Mouse (Mus musculus): ENCODE results near the gene Ces4a.
A peak's percentile ranks its signal among the peaks of the same experiment; 100 is the strongest.
"Not testable (repeated sequence)": the region's sequence is repeated elsewhere in the genome, so short reads cannot be mapped to it uniquely, and the experiment has no call there.

Ces4a gene

GRCm38 (mm10) chr8:105131509-105131908 is at the start of gene Ces4a:
Gene Ces4a, plus strand, starts transcription at chr8:105131800.
- peak; percentile 65 for DNase-seq (ENCODE audit: low spot score)

DNA sequence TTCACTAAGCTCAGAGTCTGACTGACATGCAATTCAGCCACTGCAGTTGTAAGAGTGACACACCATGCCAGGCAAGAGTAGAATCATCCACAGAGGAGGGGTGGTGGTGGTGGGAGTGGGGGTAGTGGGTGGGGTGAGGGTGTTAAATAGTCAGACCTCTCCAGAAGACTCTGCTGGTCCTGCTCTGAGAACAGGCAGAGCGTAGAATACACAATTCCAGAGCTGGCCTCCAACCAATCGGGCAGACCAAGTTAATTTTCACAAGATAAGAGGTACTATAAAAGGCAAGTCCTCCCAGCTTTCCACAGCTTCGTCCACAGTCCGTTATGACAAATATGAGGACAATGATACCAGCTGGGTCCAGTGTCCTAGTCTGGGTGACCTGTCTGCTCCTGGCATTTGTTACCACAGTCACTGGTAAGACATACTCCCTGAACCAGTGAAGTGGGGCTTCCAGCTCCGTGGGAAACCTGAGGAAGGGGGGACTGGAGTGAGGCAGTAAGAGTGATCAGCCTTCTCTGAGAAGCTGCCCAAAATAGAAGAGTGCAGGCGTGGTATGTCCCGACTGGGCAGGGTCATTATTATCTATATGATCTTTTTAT is 48.0 kb upstream of the Ces4a start, which contains the start of gene Ces3b:
TSS of gene Ces3b (plus strand) at position 305 of the 602 bp plus-strand sequence.
- DNase-seq (ENCODE audit: low spot score) = no peak

DNA sequence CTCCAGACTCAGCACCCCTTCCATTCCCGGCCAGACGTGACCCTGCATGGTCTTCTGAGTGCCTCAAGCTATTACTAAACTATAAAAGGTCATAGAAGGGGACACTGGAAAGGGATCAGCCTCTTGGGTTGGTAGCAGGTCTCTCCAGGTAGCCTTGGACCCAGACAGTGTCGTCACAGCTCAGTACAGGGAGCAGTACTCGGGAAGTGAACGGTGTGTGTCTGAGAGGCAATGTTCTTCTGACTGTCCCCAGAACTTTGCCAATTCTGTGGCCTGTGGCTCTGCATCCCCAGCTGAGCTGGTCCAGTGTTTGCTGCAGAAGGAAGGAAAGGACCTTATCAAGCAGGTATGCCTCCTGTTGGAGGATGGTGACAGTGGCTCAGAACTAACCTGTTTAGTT is 43.4 kb upstream of the Ces4a start:
- DNase-seq (ENCODE audit: low spot score) = not testable (repeated sequence)

DNA sequence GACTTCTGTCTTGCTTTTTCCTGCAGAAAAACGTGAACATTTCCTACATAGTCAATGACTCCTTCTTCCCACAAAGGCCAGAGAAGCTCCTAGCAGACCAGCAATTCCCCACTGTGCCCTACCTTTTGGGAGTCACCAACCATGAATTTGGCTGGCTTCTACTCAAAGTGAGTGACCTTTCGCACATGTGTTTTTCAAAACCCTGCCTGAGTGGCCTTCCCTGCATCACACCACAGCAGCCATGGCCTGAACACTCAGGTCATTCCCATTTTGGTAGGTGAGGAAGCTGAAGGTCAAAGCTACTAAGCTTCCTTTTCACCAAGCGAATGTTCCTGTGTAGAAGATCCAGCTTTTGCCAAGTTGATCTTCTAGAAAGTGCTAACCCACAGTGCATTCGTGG is 43.0 kb upstream of the Ces4a start:
- no peak for DNase-seq (ENCODE audit: low spot score)

DNA sequence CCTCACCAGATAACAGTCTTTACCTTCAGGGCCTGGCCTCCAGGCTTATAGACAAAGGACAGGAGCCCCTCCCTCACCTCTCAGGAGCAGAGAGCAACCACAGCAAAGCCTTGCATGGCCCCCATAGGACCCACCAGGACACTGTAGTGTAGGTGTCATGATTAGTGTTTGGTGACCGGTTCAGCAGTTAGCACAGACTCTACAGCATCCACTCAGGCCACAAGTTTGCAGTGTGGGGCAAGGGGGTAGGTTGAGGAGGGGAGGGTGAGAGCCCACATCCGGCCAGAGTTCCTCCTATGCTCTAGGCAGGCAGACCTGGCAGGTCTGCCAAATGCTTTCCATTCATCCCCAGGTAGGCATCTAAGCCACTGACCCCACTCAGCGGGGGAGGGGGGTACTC is 37.6 kb upstream of the Ces4a start:
- DNase-seq (ENCODE audit: low spot score) = no peak

DNA sequence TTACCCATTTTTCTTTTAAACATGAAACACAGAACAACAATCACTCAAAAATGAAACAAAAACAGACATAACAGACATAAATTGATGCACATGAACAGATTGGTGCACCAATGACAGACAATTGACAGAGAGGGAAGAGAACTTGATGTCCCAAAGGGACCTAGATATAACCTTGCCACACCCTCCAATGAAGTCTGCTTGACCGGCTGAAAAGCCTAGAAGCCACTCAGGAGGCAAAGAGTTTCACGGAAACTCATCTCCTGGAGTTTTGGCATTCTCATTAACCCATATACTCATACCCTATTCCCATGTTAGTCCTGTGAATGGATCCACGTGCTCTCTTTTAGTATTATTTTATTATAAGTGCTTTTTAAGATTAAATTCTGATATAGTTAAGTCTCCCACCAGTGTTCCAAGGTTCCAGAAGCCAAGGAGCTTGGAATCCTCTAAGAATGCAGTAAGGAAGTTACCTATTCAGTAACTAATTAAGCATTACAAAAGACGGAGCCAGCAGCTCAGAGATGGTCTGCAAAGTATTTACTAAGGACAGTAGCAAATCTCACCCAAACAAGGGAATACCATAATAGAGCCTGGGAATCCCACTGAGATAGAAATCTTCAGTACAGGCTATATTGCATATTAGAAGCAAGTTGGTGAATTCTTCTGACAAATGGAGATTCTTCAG is 29.4 kb upstream of the Ces4a start:
- DNase-seq (ENCODE audit: low spot score) = not testable (repeated sequence)

DNA sequence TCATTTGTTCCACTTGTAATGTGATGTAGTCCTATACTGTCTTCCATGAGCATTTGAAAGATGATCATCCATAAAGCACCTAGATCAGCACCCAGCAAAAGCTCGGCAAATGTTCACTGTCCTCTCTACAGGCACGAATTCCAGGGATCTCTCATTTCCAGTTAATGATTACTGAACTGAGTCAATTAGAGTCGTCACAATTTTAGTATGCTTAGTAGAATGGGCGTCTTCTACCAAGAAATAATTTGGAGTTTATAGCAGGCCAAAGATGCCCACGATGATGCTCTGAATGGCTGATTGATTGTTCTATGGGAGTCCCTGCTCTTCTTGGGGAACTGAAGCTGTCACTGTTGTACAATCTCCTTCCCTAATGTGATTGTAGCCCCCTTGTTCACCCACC is 27.9 kb upstream of the Ces4a start:
- not testable (repeated sequence) for DNase-seq (ENCODE audit: low spot score)

DNA sequence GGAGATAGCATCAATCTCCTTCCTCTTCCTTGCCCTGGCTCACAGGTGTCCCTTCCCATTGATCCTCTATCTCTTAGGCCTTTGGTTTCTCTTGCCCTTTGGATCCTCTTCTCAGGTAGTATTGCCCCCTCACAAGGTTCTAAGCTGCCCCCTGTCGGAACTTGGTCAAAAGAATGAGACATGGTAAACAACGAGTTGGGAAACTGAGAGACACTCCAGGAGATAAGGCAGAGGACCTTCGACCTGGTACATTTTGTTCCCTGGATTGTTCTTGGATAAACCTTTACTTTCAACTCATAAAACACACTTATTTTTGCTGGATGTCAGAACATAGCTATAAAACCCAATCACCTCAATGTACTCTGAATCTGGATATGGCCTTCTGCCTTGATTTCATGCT is 27.4 kb upstream of the Ces4a start:
- no peak for DNase-seq (ENCODE audit: low spot score)

GRCm38 (mm10) chr8:105129864-105130263 is 1.7 kb upstream of the Ces4a start:
- no peak for DNase-seq (ENCODE audit: low spot score)

DNA sequence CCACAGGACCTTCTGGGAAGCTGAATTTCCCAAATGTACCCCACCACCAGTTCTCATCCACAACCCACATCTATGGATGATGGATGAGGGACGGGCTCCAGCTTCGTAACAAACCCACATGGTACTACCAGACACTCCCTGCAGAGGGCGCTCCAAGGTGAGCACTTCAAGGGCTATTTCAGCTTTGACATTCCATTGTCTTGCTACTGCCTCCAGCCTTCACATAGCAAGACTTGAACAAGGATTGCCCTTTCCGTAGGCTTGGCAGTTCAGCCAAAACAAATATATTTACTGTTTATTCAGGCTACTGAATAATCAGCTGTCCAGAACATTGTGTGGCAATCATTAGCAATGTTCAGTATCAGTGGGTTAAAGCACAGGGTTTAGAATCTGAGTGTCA is 6.8 kb downstream of the Ces4a start:
- peak; percentile 97 for DNase-seq (ENCODE audit: low spot score)

DNA sequence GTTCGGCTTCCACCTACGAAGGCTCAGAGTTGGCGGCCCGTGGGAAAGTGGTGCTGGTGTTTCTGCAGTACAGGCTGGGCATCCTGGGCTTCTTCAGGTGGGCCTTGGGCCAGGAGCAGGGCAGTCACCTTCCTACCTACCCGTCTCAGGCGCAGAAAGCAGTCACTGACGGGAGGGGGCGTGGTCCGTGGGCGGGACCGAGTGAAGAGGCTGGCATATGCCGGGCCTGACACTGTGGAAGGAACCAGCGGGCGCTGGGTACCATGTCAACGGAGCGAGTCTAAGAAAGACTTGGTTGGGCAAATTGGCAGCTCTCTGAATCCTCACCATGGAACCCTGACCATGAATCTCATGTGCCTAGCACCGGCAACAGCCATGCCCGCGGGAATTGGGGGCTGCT is 10.8 kb downstream of the Ces4a start:
- no peak for DNase-seq (ENCODE audit: low spot score)

DNA sequence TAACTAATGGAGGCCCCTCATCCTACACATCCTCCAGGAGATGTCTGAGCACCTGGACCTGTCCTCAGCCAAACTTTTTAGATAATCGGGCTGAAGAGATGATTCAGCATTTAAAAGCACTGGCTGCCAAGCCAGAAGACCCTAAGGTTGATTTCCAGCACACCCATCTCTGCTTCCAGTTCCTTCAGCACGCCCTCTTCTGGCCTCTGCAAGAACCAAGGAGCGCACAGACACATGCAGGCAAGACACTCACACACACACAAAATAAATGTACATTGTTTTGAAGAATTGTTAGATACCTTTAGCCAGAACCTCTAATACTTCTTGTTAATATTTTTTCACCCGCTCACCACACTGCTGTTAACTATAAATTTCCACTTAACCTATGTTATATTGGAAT is 20.1 kb downstream of the Ces4a start:
- no peak for DNase-seq (ENCODE audit: low spot score)

- peak; percentile 45 for DNase-seq (ENCODE audit: low spot score)
Measured at GRCm38 (mm10) chr8:105152623-105153398, 21.2 kb downstream of the Ces4a start.

DNA sequence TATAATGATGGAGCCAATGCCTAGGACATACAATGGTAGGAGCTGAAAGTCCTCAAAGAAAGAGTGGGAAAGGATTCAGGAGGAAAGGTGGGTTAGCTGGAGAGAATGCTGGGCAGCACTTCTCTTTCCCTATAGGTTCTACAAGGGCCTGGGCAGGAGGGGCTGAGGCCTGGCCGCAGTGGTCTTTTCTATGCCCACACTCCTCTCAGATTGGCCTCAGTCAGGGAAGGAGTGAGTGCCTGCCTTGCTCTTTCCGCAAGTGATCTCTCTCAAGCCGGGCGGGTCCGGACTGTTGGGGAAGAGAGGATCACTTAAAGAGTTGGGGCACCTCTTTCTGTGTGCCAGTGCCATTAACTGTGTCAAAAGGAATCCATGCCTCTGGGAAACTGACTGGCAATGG is 22.7 kb downstream of the Ces4a start:
- no peak for DNase-seq (ENCODE audit: low spot score)

DNA sequence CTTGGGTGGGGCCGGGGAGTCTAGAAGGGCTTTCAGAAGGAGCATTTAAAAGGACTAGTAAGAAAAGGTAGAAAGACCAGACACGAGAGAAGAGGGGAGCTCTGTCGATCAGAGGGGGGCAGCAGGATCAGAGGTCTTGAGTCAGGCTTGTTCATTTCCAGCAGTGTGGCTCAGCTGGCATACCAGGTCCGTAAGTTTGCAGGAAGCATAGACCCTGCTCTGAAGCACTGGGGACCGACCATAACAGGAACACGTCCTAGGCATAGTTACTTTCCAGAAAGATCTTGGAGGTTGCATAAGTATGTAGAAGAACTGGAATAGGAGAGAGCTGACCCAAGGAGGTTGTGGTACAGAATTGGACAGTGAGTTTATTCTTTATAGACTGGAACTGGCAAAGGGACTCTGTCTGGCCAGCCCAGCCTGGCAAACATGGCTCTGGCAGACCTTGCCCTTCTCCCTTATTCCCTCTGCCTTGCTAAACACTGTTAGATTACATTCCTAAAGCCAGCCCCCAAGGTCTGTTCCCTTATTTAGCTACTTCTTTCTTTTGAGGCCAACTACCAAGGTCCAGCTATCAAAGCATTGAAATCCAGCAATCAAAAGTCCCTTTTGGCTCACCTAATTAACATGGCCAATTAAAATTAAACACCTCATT is 23.6 kb downstream of the Ces4a start:
- peak; percentile 57 for DNase-seq (ENCODE audit: low spot score)

- DNase-seq (ENCODE audit: low spot score) = no peak
Measured at GRCm38 (mm10) chr8:105157555-105157954, 26.0 kb downstream of the Ces4a start.

GRCm38 (mm10) chr8:105158084-105158483 is 26.5 kb downstream of the Ces4a start:
- no peak for DNase-seq (ENCODE audit: low spot score)

DNA sequence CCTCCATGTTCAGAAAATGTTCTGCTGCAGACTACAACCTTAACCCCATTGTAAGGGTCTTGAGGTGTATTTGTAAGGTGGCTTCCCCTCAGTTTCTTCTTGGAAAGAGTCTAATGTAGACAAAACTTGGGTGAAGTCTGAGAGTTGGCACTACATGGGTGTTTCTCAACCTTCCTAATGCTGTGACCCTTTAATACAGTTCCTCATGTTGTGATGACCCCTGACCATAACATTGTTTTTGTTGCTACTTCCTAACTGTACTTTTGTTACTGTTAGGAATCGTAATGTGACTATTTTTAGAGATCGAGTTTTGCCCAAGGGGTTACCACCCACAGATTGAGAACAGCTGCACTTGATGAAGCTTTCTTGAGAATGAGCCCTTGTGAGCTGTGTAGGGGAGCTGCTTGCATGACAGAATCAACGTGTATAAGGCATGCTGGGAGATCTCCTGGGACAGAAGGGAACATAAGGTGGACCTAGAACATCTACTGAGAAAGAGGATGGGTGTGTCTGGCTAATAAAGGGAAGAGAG is 29.6 kb downstream of the Ces4a start:
- DNase-seq (ENCODE audit: low spot score) = peak; percentile 93

GRCm38 (mm10) chr8:105164272-105164902 is 32.8 kb downstream of the Ces4a start:
- DNase-seq (ENCODE audit: low spot score) = no peak

GRCm38 (mm10) chr8:105165191-105165590 is 33.6 kb downstream of the Ces4a start:
- DNase-seq (ENCODE audit: low spot score) = no peak

GRCm38 (mm10) chr8:105167116-105167515 is 35.5 kb downstream of the Ces4a start:
- peak; percentile 73 for DNase-seq (ENCODE audit: low spot score)

- DNase-seq (ENCODE audit: low spot score) = peak; percentile 51
Measured at GRCm38 (mm10) chr8:105169582-105169981, 38.0 kb downstream of the Ces4a start.

Data from adipocyte (in vitro differentiated cells).